Mouse (Mus musculus): ENCODE data around the gene Gtf3c5. TPM values are rescaled to one million over a fixed set of nuclear protein-coding genes. Genes with fewer than 3 reads are reported as not detected.

Gtf3c5 gene
- total and polyA plus RNA-seq, 3 experiments: 22.5 to 50.2 TPM; not detected in 1

GRCm38 (mm10) chr2:28616874-28617273 is 33.3 kb upstream of the Gtf3c5 start:
- Histone ChIP-seq H3K36me3 (ENCODE audit: control insufficient read depth in 1 of 2, insufficient read depth in 2 of 2, low read length in 2 of 2) (peaks cover 19 to 49% of the 10 kb centered on the region in 2 experiments), H3K4me1 (ENCODE audit: control insufficient read depth in 1 of 2, insufficient read depth in 2 of 2, low read length in 2 of 2) (peaks cover 2 to 46% of the 10 kb centered on the region in 2 experiments; a peak in 3 of 4 replicates), H3K9me3 (replicated peaks; ENCODE audit: insufficient read depth, low read length) (no peaks in the 10 kb centered on the region), H3K4me3 (ENCODE audit: control insufficient read depth in 1 of 2, insufficient read depth in 1 of 2, low read depth in 2 of 2, low read length in 2 of 2) (peak overlapping the region; percentile 18 to 36), H3K27ac (ENCODE audit: control insufficient read depth, low read depth, low read length) (peak overlapping the region; percentile 97), H3K27me3 (ENCODE audit: control insufficient read depth in 1 of 2, insufficient read depth in 2 of 2, low read length in 2 of 2) (no peaks in the 10 kb centered on the region), H3K79me2 (ENCODE audit: control insufficient read depth, insufficient read depth, low read length, poor library complexity) (peaks cover 53% of the 10 kb centered on the region), H3K9ac (ENCODE audit: control insufficient read depth, low read depth, low read length, poor library complexity, severe bottlenecking) (peak overlapping the region; percentile 95)
- peak; percentile 82 for DNase-seq (ENCODE audit: low read depth, low spot score)
- TF ChIP-seq ETS1 (IDR thresholded peaks at IDR 0.05; ENCODE audit: low read depth, low read length): peak; percentile 66
- TF ChIP-seq MYB (IDR thresholded peaks at IDR 0.05; ENCODE audit: low read depth, low read length): 0 out of 2 replicates have a peak, but pooled peaks have one; percentile 21
- no peak for TF ChIP-seq JUND (IDR thresholded peaks at IDR 0.05; ENCODE audit: low read depth, low read length)
- TF ChIP-seq MAFK (IDR thresholded peaks at IDR 0.05; ENCODE audit: borderline replicate concordance, low read depth, low read length): no peak
- peak; percentile 65 for TF ChIP-seq TAL1 (IDR thresholded peaks at IDR 0.05; ENCODE audit: low read length)
- TF ChIP-seq TBP (IDR thresholded peaks at IDR 0.05; ENCODE audit: low read depth, low read length): peak; percentile 38
- peak; percentile 54; the same call in 1 of the 2 replicates for TF ChIP-seq SIN3A (IDR thresholded peaks at IDR 0.05; ENCODE audit: low read length)
- no peak for TF ChIP-seq CHD2 (IDR thresholded peaks at IDR 0.05; ENCODE audit: low read length)
- TF ChIP-seq GATA1 (IDR thresholded peaks at IDR 0.05; ENCODE audit: low read depth, low read length): peak; percentile 71; the same call in 1 of the 2 replicates
- no peak for TF ChIP-seq RAD21 (IDR thresholded peaks at IDR 0.05; ENCODE audit: low read depth, low read length)
- TF ChIP-seq MYC (IDR thresholded peaks at IDR 0.05; ENCODE audit: low read depth, low read length): no peak
- TF ChIP-seq E2F4 (IDR thresholded peaks at IDR 0.05; ENCODE audit: borderline replicate concordance, low read depth, low read length): peak; percentile 96
- no peak; the same call in 1 of the 2 replicates for TF ChIP-seq POLR2AphosphoS2 (IDR thresholded peaks at IDR 0.05; ENCODE audit: low read length)
- TF ChIP-seq ZNF384 (IDR thresholded peaks at IDR 0.05; ENCODE audit: low read depth, low read length): no peak
- TF ChIP-seq MXI1 (IDR thresholded peaks at IDR 0.05; ENCODE audit: low read depth, low read length): no peak
- no peak for TF ChIP-seq MAX (IDR thresholded peaks at IDR 0.05; ENCODE audit: low read length)
- no peak for TF ChIP-seq ZC3H11A (IDR thresholded peaks at IDR 0.05; ENCODE audit: low read depth, low read length)
- no peak for TF ChIP-seq SMC3 (IDR thresholded peaks at IDR 0.05; ENCODE audit: low read depth, low read length)
- TF ChIP-seq NRF1 (IDR thresholded peaks at IDR 0.05; ENCODE audit: insufficient read depth, low read depth, low read length, poor library complexity, severe bottlenecking): no peak
- no peak for TF ChIP-seq USF1 (IDR thresholded peaks at IDR 0.05; ENCODE audit: low read depth, low read length)
- no peak for TF ChIP-seq GABPA (IDR thresholded peaks at IDR 0.05; ENCODE audit: low read depth, low read length)
- TF ChIP-seq EP300 (IDR thresholded peaks at IDR 0.05; ENCODE audit: low read depth in 1 of 2, low read length in 2 of 2): peak; percentile 39 to 72; a peak in 3 of 4 replicates
- TF ChIP-seq RCOR1 (IDR thresholded peaks at IDR 0.05; ENCODE audit: low read depth, low read length): peak; percentile 9; the same call in 1 of the 2 replicates
- TF ChIP-seq CTCF (IDR thresholded peaks at IDR 0.05 in 2 of 3, conservative IDR thresholded peaks at IDR 0.05 in 1 of 3; ENCODE audit: control insufficient read depth in 1 of 3, insufficient read depth in 1 of 3, low read depth in 2 of 3, low read length in 3 of 3, poor library complexity in 1 of 3, severe bottlenecking in 1 of 3): no peak
- TF ChIP-seq ZMIZ1 (IDR thresholded peaks at IDR 0.05; ENCODE audit: low read depth, low read length): no peak
- TF ChIP-seq KAT2A (conservative IDR thresholded peaks at IDR 0.05; ENCODE audit: low read depth, low read length): no peak
- no peak for TF ChIP-seq MAZ (IDR thresholded peaks at IDR 0.05; ENCODE audit: low read depth, low read length)
- TF ChIP-seq USF2 (IDR thresholded peaks at IDR 0.05; ENCODE audit: borderline replicate concordance in 1 of 2, insufficient read depth in 1 of 2, low read depth in 1 of 2, low read length in 2 of 2): no peak
- peak; percentile 72 for TF ChIP-seq TCF12 (IDR thresholded peaks at IDR 0.05; ENCODE audit: low read depth, low read length)
- TF ChIP-seq ELF1 (IDR thresholded peaks at IDR 0.05; ENCODE audit: low read depth, low read length): no peak
- peak in 1 of 2 experiments; percentile 44; a peak in 1 of 4 replicates for TF ChIP-seq POLR2A (IDR thresholded peaks at IDR 0.05; ENCODE audit: control insufficient read depth in 1 of 2, insufficient read depth in 1 of 2, low read depth in 1 of 2, low read length in 2 of 2, poor library complexity in 1 of 2)
- peak; percentile 44; the same call in 1 of the 2 replicates for TF ChIP-seq NELFE (IDR thresholded peaks at IDR 0.05; ENCODE audit: low read depth, low read length)
- TF ChIP-seq HCFC1 (IDR thresholded peaks at IDR 0.05; ENCODE audit: low read depth, low read length): no peak
- no peak for TF ChIP-seq BHLHE40 (IDR thresholded peaks at IDR 0.05; ENCODE audit: borderline replicate concordance, low read depth, low read length)
- no peak for TF ChIP-seq POLR2AphosphoS5 (IDR thresholded peaks at IDR 0.05; ENCODE audit: borderline replicate concordance, low read depth, low read length)
- no peak for TF ChIP-seq MEF2A (IDR thresholded peaks at IDR 0.05; ENCODE audit: extremely low read depth, insufficient replicate concordance, low read depth, low read length, poor library complexity, severe bottlenecking)
- no peak for TF ChIP-seq ZKSCAN1 (IDR thresholded peaks at IDR 0.05; ENCODE audit: low read depth, low read length)

Data from MEL (cell line).